Mouse (Mus musculus): ENCODE measurements around the gene Psma7. TPM values are rescaled to one million over a fixed set of nuclear protein-coding genes. Genes with fewer than 3 reads are reported as not detected.

Gene Psma7
- total and polyA plus RNA-seq, 3 experiments = 394 to 515 (median 458) TPM

DNA sequence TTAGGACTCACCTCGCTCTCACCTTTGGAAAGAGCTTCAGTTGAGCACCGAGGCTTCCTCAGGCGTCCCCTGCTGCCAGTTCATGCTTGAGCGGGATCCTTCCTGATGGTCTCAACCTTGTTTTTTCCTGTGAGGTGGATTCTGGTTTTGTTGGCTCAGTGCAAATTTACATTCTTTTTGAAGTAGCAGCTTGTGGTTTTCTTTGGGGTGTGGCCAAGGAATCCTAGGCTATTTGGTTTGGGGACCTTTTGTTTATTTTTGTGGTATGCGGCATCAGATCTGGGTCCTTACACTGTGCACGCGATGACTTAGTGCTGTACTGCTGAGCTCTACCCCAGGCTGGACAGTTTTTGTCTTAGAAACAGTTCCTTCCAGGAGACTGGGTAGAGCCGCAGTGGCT is 38.4 kb upstream of the Psma7 start:
- H3K4me1 ChIP-seq (ENCODE audit: control insufficient read depth in 1 of 2, insufficient read depth in 2 of 2, low read length in 2 of 2) = no peaks in the 10 kb centered on the region
- no peak overlapping the region for H3K27ac ChIP-seq (ENCODE audit: control insufficient read depth, low read depth, low read length)
- no peaks in the 10 kb centered on the region; a peak in 1 of 4 replicates for H3K36me3 ChIP-seq (ENCODE audit: control insufficient read depth in 1 of 2, insufficient read depth in 2 of 2, low read length in 2 of 2)
- no peaks in the 10 kb centered on the region for H3K9me3 ChIP-seq (replicated peaks; ENCODE audit: insufficient read depth, low read length)
- no peak overlapping the region for H3K4me3 ChIP-seq (ENCODE audit: control insufficient read depth in 1 of 2, insufficient read depth in 1 of 2, low read depth in 2 of 2, low read length in 2 of 2)
- no peaks in the 10 kb centered on the region for H3K79me2 ChIP-seq (ENCODE audit: control insufficient read depth, insufficient read depth, low read length, poor library complexity)
- H3K9ac ChIP-seq (ENCODE audit: control insufficient read depth, low read depth, low read length, poor library complexity, severe bottlenecking) = no peak overlapping the region
- TF ChIP-seq CTCF (IDR thresholded peaks at IDR 0.05 in 2 of 3, conservative IDR thresholded peaks at IDR 0.05 in 1 of 3; ENCODE audit: control insufficient read depth in 1 of 3, insufficient read depth in 1 of 3, low read depth in 2 of 3, low read length in 3 of 3, poor library complexity in 1 of 3, severe bottlenecking in 1 of 3) (no peak), ZKSCAN1 (IDR thresholded peaks at IDR 0.05; ENCODE audit: low read depth, low read length) (no peak)
- no peaks in the 10 kb centered on the region for H3K27me3 ChIP-seq (ENCODE audit: control insufficient read depth in 1 of 2, insufficient read depth in 2 of 2, low read length in 2 of 2)
- no peak for DNase-seq (ENCODE audit: low read depth, low spot score)

GRCm38 (mm10) chr2:180077622-180078021 is 35.4 kb upstream of the Psma7 start:
- no peak overlapping the region for H3K27ac ChIP-seq (ENCODE audit: control insufficient read depth, low read depth, low read length)
- no peak for DNase-seq (ENCODE audit: low read depth, low spot score)
- H3K4me3 ChIP-seq (ENCODE audit: control insufficient read depth in 1 of 2, insufficient read depth in 1 of 2, low read depth in 2 of 2, low read length in 2 of 2) = no peak overlapping the region
- no peak overlapping the region for H3K9ac ChIP-seq (ENCODE audit: control insufficient read depth, low read depth, low read length, poor library complexity, severe bottlenecking)
- TF ChIP-seq MXI1 (IDR thresholded peaks at IDR 0.05; ENCODE audit: low read depth, low read length) = no peak
- TF ChIP-seq TBP (IDR thresholded peaks at IDR 0.05; ENCODE audit: low read depth, low read length) = no peak
- no peak for TF ChIP-seq HCFC1 (IDR thresholded peaks at IDR 0.05; ENCODE audit: low read depth, low read length)
- no peak for TF ChIP-seq MAFK (IDR thresholded peaks at IDR 0.05; ENCODE audit: borderline replicate concordance, low read depth, low read length)
- TF ChIP-seq GATA1 (IDR thresholded peaks at IDR 0.05; ENCODE audit: low read depth, low read length) = no peak
- H3K27me3 ChIP-seq (ENCODE audit: control insufficient read depth in 1 of 2, insufficient read depth in 2 of 2, low read length in 2 of 2) = no peaks in the 10 kb centered on the region
- no peaks in the 10 kb centered on the region for H3K4me1 ChIP-seq (ENCODE audit: control insufficient read depth in 1 of 2, insufficient read depth in 2 of 2, low read length in 2 of 2)
- H3K9me3 ChIP-seq (replicated peaks; ENCODE audit: insufficient read depth, low read length) = no peaks in the 10 kb centered on the region
- peaks cover 0 to 2% of the 10 kb centered on the region in 2 experiments; a peak in 2 of 4 replicates for H3K36me3 ChIP-seq (ENCODE audit: control insufficient read depth in 1 of 2, insufficient read depth in 2 of 2, low read length in 2 of 2)
- no peaks in the 10 kb centered on the region for H3K79me2 ChIP-seq (ENCODE audit: control insufficient read depth, insufficient read depth, low read length, poor library complexity)

- Histone ChIP-seq H3K79me2 (ENCODE audit: control insufficient read depth, insufficient read depth, low read length, poor library complexity) (peaks cover 10% of the 10 kb centered on the region), H3K4me3 (ENCODE audit: control insufficient read depth in 1 of 2, insufficient read depth in 1 of 2, low read depth in 2 of 2, low read length in 2 of 2) (no peak overlapping the region), H3K27ac (ENCODE audit: control insufficient read depth, low read depth, low read length) (no peak overlapping the region), H3K36me3 (ENCODE audit: control insufficient read depth in 1 of 2, insufficient read depth in 2 of 2, low read length in 2 of 2) (peaks cover 0 to 5% of the 10 kb centered on the region in 2 experiments; a peak in 3 of 4 replicates), H3K9me3 (replicated peaks; ENCODE audit: insufficient read depth, low read length) (no peaks in the 10 kb centered on the region), H3K9ac (ENCODE audit: control insufficient read depth, low read depth, low read length, poor library complexity, severe bottlenecking) (no peak overlapping the region), H3K27me3 (ENCODE audit: control insufficient read depth in 1 of 2, insufficient read depth in 2 of 2, low read length in 2 of 2) (no peaks in the 10 kb centered on the region), H3K4me1 (ENCODE audit: control insufficient read depth in 1 of 2, insufficient read depth in 2 of 2, low read length in 2 of 2) (peaks cover 0 to 8% of the 10 kb centered on the region in 2 experiments; a peak in 3 of 4 replicates)
- no peak for DNase-seq (ENCODE audit: low read depth, low spot score)
- no peak for TF ChIP-seq NELFE (IDR thresholded peaks at IDR 0.05; ENCODE audit: low read depth, low read length)
- no peak for TF ChIP-seq NRF1 (IDR thresholded peaks at IDR 0.05; ENCODE audit: insufficient read depth, low read depth, low read length, poor library complexity, severe bottlenecking)
- no peak for TF ChIP-seq ETS1 (IDR thresholded peaks at IDR 0.05; ENCODE audit: low read depth, low read length)
- no peak for TF ChIP-seq MYC (IDR thresholded peaks at IDR 0.05; ENCODE audit: low read depth, low read length)
- TF ChIP-seq GATA1 (IDR thresholded peaks at IDR 0.05; ENCODE audit: low read depth, low read length) = no peak
- TF ChIP-seq POLR2A (IDR thresholded peaks at IDR 0.05; ENCODE audit: control insufficient read depth in 1 of 2, insufficient read depth in 1 of 2, low read depth in 1 of 2, low read length in 2 of 2, poor library complexity in 1 of 2) = no peak
- no peak for TF ChIP-seq BHLHE40 (IDR thresholded peaks at IDR 0.05; ENCODE audit: borderline replicate concordance, low read depth, low read length)
- TF ChIP-seq MYB (IDR thresholded peaks at IDR 0.05; ENCODE audit: low read depth, low read length) = no peak
- TF ChIP-seq CHD1 (IDR thresholded peaks at IDR 0.05; ENCODE audit: low read depth, low read length) = no peak
- no peak for TF ChIP-seq MEF2A (IDR thresholded peaks at IDR 0.05; ENCODE audit: extremely low read depth, insufficient replicate concordance, low read depth, low read length, poor library complexity, severe bottlenecking)
- TF ChIP-seq SIN3A (IDR thresholded peaks at IDR 0.05; ENCODE audit: low read length) = no peak
- TF ChIP-seq TAL1 (IDR thresholded peaks at IDR 0.05; ENCODE audit: low read length) = no peak
- no peak for TF ChIP-seq UBTF (IDR thresholded peaks at IDR 0.05; ENCODE audit: borderline replicate concordance, insufficient read depth, low read depth, low read length)
- no peak for TF ChIP-seq ELF1 (IDR thresholded peaks at IDR 0.05; ENCODE audit: low read depth, low read length)
- TF ChIP-seq CTCF (IDR thresholded peaks at IDR 0.05 in 2 of 3, conservative IDR thresholded peaks at IDR 0.05 in 1 of 3; ENCODE audit: control insufficient read depth in 1 of 3, insufficient read depth in 1 of 3, low read depth in 2 of 3, low read length in 3 of 3, poor library complexity in 1 of 3, severe bottlenecking in 1 of 3) = no peak
These were observed 30.7 kb upstream of the Psma7 start for GRCm38 (mm10) chr2:180072886-180073285.
